Mouse (Mus musculus) layer of hippocampus, adult 18-20 months (tissue): ENCODE data around the gene Rimkla. TPM values are rescaled to one million over a fixed set of nuclear protein-coding genes. Genes with fewer than 3 reads are reported as not detected.
A peak's percentile ranks its signal among the peaks of the same experiment; 100 is the strongest.
"Not testable (repeated sequence)": the region's sequence is repeated elsewhere in the genome, so short reads cannot be mapped to it uniquely, and the experiment has no call there.

ENCODE experiments used
- DNase-seq, 2 experiments: peaks; one replicate each; pipeline ENCODE4 v3.0.0; 2022; ENCODE audit warnings: low spot score in 2 of 2
- long read RNA-seq: library from polyadenylated mRNA; stranded (forward); transcript quantifications from one replicate; pipeline ENCODE4 v2.0.0, GENCODE M21; 2021
- total RNA-seq, 2 experiments: library from RNA; stranded (reverse); gene quantifications; 2 replicates each; pipeline ENCODE4 v1.2.3; 2021

Rimkla gene
- total RNA-seq = 10 to 100 TPM; 12.1 to 12.4 TPM
- long read RNA-seq, full-length matches to known transcripts = 9 of 21 reads
- long read RNA-seq, partial matches to known transcripts = 0 of 21 reads
- long read RNA-seq, other reads (novel, unspliced or antisense) = 12 of 21 reads

DNA sequence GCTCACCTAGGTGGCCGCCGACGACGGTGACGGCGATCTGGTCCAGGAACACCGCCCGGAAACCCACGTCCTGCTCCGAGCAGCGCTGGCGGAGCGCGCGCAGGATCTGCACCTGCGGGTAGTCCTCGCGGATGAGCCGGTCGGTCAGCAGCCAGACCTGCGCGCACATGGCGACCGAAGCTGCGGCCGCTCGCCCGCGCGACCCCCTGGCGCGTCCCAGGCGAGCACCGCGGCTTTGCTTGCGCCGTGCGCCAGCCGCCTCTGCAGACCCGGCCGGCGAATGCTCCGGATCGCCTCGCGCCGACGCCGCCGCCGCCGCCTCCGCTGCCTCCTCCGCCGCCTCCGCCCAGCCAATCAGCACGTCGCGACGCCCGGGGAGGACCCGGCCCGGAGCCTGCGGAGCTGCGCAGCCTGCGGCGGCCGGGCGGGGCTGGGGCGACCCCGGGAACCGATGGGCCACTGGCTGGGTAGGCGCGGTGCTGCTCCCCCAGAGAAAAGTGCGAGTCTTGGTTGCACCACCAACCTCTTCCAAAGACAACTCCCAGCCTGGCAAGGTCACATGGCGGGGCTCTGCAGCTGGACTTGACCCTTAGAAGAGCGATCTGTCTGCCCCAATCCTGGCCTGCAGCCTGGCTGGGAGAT lies at the start of gene Rimkla:
TSS of gene Rimkla (minus strand) at position 338 of the 642 bp plus-strand sequence.
- DNase-seq = peak; percentile 48 to 63

DNA sequence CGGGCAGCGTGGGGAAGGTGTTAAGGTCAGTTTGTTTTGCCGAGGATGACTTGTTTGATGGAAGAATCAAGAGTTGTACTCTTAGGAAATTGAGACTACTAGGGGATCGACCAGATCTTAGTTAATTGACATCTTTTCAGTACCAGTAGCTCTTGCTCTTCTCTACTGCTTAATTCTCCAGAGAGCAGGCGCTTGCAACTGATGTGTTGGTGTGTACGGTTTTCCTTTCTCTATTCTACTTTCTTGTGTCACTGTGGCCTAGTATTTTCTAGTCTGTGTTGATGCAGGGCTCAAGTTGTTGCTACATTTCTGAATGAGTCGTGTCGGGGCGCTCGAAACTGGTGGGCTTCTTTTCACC lies 48.1 kb upstream of the Rimkla start:
- no peak for DNase-seq

DNA sequence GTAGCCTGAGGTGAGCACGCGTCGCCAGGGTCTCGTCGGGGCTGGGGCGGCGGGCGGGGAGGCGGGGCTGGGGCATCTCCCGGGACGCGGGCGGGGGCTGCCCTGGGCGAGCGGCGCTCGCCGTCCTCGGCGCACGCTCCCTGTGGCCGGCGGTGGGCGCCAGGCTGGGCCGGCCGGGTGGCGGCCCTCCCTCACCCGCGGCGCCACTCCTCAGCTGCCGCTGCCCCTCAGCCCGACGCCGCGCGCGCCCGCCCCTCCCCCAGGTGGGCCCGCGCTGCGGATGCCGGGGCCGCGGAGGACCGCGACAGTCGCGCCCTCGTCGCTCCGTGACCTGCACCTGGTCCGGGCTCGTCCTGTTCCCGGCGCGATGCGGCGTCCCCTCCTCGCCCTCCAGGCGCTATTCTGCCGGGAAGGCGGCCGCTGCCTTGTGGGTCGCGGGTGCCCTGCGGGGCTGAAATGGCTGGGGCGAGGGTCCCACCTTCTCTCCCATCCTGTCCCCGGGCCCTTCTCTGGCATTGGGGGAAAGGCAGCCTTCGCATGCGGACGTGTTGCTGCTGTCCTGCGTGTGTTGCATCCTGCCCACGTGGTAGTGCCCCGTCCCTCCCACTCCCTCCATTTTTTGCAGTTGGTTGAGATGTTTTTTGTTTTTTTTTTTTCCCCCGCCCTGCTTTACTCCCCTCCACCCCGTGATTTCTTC lies 47.6 kb upstream of the Rimkla start:
- peak in 1 of 2 experiments; percentile 47 for DNase-seq

DNA sequence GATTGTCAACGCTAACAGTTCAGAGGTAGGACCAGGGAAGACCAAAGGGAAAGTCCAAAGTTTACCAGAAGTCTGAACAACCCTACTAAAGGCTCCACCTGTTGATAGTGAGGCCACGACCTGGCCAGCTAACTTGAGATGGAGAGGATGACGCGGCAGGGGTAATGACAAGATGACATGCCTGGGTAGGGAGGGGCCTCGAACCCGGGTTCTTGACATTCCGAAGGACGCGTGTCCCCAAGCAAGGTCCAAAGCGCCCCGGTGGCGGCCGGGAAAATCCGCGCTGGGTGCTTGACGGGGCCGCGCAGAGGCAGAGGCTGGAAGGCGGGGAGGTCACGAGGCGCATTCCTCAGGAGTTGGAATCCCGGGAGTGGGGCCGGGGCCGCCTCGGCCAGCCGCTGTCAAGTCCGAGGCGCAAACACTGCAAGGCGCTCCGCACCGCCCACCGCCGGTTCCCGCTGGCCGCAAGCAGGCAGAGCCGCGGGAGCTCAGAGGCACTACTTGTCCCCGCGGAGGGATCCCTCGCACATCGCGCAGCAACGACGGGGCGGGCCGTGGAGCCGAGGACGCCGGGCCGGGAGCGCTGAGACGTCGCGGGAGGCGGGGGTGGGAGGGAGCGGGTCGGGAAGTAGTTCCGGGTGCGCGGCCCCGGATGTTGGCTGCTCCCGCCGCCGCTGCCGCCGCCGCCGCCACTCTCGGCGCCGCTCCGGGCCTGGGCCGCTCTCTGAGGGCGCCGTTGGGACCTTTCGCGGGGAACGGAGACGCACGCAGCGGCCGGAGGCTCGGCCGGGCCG lies 46.8 kb upstream of the Rimkla start, which contains the start of gene Frg2f1:
TSS of gene Frg2f1 (minus strand) at position 499 of the 794 bp plus-strand sequence.
- peak; percentile 92 to 95 for DNase-seq

DNA sequence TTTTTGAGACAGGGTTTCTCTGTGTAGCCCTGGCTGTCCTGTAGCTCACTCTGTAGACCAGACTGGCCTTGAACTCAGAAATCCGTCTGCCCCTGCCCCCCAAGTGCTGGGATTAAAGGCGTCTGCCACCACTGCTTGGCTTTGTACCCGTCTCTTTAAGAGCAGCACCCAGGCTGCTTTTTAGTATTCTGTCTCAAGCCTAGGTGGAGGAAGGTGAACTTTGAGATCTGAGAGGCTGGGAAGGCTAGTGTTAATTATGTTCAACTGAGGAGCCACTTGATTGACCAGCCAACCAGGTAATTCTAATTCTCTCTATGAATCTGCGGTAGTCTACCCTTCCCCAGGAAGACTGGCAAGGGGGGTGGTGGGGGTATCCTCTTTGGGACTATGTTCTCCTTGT lies 45.0 kb upstream of the Rimkla start:
- DNase-seq = no peak

DNA sequence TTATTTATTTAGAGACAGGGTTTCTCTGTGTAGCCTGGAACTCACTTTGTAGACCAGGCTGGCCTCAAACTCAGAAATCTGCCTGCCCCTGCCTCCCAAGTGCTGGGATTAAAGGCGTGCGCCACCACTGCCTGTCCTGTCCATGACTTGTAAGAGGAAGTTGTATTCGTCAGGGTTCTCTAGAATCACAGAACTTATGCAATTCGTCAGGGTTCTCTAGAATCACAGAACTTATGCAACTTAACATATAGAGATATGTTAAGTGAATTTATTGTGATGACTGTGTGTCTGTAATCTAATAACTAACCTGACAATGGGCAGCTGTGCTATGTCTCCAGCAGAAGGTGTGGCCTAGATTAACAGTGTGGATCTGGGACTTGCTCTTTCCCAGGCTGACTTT lies 44.2 kb upstream of the Rimkla start, which contains the start of gene Foxj3:
TSS of gene Foxj3 (plus strand) at position 390 of the 400 bp plus-strand sequence.
- DNase-seq = not testable (repeated sequence)

DNA sequence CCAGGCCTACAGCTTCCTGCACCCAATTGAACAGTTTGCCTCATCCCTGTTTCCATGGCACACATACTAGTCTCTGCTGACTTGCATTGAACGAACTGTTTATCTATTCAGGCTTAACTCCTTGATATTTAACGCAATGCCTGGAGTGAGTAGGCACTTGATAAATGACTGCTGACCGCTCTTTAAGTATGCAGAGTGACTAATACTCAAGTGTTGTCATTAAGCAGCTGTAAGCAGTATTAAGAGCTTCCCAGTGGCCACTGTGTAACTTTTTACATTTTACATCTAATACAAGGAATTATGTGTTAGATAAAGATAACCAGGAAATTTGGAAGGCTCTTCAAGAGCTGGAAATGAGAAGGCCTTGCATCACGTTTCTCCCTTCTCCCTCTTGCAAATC lies 42.7 kb upstream of the Rimkla start:
- DNase-seq = no peak

DNA sequence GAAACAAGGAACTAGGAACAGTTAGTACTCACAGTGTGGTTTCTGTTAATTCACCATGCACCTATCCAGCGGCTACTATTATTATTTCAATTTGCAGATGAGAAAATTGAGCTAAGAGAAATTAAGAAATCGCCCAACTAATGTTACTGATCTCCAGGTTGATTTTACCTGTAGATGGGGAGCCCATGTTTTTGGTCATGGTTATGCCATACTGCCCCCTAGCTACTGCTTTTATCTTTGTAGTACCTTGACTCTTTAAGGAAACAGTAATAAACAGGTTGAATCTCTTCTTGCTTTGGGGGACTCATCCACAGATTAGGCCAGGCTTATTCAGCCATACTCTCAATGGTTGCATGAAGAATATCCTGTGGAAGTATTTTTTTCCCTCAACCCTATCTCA lies 39.4 kb upstream of the Rimkla start:
- peak in 1 of 2 experiments; percentile 44 for DNase-seq

DNA sequence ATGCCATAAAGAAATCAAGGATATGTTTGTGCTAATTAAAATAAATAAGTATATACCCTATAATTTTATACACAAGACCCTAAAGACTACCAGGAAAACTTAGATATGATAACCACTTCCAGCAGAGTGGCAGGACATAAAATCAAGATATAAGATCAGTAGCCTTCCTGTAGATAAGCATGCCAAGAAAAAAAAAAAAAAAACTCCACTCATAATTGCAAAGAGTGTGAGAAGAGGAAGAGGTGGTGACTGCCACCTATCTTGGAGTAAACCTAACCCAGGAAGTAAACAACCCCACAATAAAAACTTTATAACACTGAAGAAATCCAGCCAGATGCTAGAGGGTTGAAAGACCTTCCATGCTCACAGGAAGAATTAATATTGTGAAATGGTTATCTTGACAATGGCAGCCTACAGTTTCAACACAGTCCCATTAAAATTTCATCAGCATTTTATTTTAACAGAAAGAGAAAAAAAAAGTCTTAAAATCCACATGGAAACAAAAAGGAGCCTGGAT lies 34.0 kb upstream of the Rimkla start:
- DNase-seq = no peak

DNA sequence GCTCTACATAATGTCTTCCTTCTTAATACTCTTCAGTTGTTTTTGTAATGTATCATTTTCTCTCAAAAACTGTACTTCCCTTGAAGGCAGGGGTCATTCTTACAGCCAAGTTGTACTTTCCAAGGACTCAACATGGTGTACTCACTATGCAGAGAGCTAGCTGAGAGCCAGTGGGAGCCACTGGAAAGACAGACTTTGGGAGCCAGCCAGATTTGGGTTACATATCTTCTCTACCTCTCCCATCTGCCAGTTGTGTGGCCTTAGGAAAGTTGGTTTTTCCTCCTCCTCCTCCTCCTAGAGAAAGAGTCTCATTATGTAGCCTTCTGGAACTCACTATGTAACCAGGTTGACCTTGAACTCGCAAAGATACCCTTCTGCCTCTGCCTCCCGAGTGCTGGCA lies 32.0 kb upstream of the Rimkla start:
- DNase-seq = no peak

DNA sequence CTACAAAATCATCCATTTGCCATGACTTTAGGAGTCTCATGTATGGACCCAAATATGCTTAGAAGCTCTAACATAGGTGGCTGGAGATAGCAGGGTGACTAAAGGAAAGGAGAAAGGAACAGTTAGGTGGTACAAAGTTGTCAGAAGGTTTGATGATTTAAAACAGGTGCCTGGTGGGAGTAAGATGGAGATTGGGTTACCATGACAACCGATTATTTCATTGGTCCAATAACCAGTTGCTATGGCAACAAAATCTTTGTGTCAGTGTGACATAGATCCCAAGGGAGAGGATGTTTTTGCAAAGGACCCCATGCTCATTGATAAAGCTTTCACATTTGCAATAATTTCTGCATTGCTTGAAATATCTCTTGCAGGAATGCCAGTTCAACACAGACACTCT lies 31.6 kb upstream of the Rimkla start:
- DNase-seq = peak; percentile 43 to 71

DNA sequence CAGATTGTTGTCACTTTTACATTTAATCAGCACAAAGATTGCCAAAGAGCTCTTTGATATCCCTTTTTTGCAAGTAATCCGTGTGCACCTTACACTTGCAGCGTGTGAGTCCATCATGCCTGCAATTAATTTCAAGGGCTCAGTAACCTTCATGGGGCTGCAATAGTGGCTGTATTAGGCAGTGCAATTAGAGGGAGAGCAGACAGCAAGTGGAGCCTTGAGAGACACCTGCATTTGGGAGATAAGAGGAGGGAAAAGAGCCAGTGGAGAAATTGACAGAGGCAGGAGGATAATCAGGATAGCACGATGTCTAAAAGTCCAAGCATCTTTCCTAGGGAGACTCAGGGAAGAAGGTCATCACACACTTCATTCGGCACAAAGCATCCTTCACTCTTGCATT lies 31.1 kb upstream of the Rimkla start:
- DNase-seq = no peak

DNA sequence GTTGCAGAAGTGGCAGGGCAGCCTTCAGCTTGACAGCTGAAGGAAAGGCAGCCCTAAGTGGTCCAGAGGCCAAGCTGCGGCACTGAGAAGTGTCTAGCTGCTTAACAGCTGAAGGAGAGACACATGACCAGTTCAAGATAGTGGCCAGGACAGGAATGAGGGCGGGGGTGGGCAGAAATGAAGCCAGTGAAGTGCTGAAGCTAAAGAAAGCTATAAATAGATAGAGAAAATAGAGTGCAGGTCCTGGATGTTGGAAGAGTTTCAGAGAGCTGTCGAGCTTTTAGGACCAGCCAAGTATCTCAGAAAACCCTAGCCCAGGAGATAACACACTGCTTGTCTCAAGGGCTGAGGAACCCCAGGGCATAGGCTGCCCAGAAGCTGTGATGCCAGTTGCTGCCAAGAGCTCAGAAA lies 20.3 kb upstream of the Rimkla start:
- DNase-seq = no peak

DNA sequence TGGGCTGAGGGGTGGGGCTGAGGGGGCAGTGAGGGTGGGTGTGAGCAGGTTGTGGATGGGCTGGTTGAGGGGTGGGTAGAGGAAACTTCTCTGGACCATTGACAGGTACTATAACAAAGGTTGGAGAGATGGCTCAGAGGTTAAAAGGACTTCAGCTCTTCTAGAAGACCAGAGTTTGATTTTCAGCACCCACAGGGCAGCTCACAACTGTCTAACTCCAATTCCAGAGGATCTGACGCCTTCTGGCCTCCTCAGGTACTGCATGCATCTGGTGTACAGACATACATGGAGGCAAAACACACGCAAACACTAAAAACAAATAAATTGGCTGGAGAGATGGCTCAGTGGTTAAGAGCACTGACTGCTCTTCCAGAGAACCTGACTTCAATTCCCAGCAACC lies 19.2 kb upstream of the Rimkla start:
- DNase-seq = no peak

DNA sequence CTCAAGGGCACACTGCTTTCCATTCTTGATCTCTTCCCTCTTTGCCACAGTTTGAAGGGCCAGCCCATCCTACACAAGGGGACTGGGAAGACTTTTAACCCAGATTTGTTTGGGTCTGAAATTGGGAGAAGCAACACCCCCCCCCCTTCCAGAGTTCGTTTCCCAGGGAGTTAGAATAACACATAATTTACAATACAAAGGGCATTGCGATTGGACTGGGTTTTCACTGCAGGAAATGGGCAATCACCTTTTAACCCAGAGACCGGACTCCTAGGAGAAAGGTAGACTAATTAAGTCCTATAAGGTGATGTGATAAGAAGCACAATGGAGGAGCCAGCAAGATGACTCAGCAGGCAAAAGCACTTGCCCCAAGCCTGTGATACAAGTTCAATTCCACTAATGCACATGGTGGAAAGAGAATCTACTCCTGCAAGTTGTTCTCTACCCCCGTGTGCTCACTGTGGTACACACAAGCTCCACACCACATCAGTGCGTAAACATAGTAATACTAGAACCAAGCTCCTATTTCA lies 6.0 kb upstream of the Rimkla start:
- no peak for DNase-seq

DNA sequence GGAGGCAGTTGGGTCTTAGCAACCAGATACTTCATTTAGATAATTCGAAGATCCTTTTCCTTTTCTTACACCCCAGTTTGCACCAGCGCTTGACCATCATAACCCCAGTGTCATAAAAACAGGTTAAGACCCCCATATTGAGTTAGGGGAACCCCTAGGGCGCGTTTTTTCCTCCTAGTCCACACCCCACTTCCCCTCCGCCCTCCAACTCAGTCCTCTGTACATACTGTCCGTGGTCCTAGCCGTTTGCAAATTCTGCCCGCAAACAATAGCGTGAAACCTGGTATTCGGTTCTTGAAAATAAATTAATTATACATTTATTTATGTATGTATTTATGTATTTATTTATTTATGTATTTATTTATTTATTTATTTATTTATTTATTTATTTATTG lies 502 bp upstream of the Rimkla start:
- DNase-seq = no peak

DNA sequence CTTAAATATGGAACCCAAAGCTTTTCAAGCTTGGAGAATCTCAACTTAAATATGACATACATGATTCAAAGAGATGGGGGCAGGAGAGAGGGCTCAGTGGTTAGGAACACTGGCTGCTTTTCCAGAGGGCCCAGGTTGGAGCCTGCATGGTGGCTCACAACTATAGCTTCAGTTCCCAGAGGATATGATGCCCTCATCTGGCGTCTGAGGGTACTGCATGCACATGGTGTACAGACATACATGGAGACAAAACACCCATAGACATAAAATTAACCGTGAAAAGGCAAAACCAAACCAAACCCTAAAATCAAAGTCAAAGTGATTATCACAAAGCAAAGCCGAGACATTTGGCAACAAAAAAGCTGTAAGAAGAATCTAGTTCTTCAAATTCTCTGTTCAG lies 1.6 kb downstream of the Rimkla start:
- peak in 1 of 2 experiments; percentile 52 for DNase-seq

DNA sequence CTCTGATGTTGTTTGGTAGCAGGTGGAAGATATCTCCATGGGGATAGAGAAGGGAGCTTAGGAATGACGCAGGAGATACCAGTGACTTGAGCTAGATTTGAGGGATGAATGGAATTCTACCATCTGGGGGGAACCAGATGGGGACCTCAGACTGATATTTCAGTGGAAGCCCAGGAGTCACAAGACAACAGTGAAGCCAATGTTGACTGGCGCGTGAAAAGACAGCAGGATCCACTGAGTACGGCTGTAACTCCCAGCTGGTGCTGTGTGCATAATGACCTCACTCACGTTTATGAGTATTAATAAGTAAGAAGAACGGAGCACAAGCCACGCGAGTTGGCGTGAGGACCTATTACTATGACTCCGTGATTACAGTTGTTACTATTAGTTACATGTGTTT lies 2.8 kb downstream of the Rimkla start:
- peak in 1 of 2 experiments; percentile 45 for DNase-seq

DNA sequence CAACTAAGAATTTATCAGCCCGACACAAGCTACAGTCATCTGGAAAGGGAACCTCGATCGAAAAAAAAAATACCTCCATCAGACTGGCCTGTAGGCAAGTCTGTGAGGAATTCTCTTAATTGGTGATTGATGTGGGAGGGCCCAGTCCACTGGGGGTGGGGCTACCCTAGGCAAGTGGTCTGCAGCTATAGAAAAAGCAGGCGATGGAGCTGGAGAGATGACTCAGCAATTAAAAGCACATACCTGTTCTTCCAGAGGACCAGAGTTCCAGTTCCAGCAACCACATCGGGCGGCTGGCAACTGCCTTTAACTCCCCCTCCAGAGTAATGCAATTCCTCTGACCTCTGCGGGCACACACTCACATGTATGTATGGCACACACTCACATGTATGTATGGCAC lies 7.5 kb downstream of the Rimkla start:
- no peak for DNase-seq

DNA sequence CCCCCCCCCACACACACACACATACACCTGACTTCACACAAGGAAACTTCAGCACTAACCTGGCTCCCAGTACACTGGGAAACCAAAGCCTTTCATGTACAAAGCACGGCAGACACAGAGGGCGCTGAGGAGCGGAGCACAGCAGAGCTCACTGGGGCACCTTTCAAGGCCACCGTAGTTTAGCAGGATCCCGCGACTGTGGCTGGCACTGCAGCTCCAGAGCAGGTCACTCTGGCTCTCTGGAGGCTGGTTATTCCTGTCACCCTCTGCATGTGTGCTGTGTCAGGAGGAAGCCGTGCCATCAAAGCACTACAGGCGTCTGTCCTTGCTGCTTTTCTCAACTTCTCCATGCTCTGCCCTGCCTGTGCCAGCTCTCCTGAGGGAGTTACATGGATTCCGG lies 9.4 kb downstream of the Rimkla start:
- DNase-seq = no peak

DNA sequence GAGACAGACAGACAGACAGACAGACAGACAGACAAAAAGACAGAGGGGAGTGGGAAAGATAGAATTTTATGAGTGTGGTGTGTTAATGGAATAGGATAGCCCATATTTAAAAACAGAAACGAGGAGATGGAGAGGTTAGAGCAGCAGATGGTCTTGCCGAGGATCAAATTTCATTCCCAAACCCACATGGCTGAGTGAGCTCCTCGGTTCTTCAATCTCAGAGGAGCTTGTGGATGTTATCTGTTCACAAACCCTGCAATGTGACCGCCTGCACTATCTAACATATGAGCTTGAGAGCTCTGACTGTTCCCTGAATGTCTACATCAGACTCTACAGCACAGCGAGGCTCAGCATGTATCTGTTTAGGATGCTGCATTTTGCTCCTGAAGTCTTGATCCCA lies 19.3 kb downstream of the Rimkla start:
- no peak for DNase-seq
